Mouse (Mus musculus): ENCODE data around the gene Wdr61. TPM values are rescaled to one million over a fixed set of nuclear protein-coding genes. Genes with fewer than 3 reads are reported as not detected.

Wdr61 gene
- polyA plus RNA-seq, 1 experiment from 2014 or later, result 159 TPM

DNA sequence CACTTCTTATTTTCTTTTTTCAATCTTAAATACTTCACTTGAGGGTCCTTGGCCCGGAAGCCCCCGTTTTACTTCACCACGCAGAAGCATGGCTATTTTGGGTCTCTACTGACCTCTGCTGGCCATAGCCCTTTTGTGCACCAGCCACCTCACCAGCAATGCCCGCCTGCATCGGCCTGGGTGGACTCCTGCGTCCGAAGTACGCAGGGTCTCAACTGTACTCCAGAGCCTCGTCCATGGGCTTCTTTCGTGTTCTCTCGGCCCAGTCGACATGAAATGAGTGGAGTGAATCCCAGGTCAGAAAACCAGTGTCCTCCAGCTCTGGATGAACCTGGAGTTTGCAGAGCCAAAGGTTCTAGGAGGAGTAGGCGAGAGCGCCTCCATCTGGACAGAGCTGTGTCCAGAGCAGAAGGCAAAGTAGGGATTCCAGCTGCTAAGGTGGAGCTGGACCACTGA is 57.8 kb downstream of the Wdr61 start:
- 2% methylated on average over 14 of the region's 14 CpGs for WGBS

DNA sequence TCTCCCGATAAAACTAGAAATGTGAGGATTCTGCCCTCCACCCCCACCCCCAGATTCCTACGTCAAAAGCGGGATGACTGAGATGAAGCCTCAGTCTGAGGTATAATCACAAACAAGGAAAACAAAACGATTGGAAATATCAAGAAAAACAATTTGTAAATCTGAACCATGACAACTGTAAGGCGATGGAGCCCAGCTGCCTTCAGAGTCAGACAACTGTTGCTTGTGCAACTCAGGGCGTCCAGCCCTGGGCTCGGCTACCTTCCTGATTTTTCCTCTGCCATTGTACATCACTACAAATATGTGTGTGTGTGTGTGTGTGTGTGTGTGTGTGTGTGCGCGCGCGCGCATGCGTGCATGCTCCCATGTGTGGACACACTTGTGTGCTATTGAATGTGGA is 60.4 kb downstream of the Wdr61 start:
- 89% methylated on average over 13 of the region's 13 CpGs for WGBS
- ATAC-seq (replicated peaks; ENCODE audit: low FRiP score) (no peak), DNase-seq (ENCODE audit: low spot score) (no peak)

More for the DNA sequence above, 57.8 kb downstream of the Wdr61 start:
- DNase-seq (ENCODE audit: low spot score), result peak; percentile 89
- no peaks in the 10 kb centered on the region for H3K9me3 ChIP-seq (ENCODE audit: control insufficient read depth, low read length)
- H3K9ac ChIP-seq (ENCODE audit: low read length), result peak overlapping the region; percentile 58
- no peaks in the 10 kb centered on the region for H3K36me3 ChIP-seq (ENCODE audit: control insufficient read depth, insufficient read depth, low read length)
- ATAC-seq (replicated peaks; ENCODE audit: low FRiP score), result peak; percentile 81
- no peaks in the 10 kb centered on the region for H3K27me3 ChIP-seq (ENCODE audit: control insufficient read depth, insufficient read depth, low read length)
- no peak overlapping the region for H3K27ac ChIP-seq (ENCODE audit: low read depth, low read length)
- H3K4me3 ChIP-seq (ENCODE audit: low read depth, low read length), result peak overlapping the region; percentile 28
- H3K4me1 ChIP-seq (replicated peaks; ENCODE audit: control insufficient read depth, insufficient read depth, low read length), result no peaks in the 10 kb centered on the region
- peak overlapping the region; percentile 61 for H3K4me2 ChIP-seq (ENCODE audit: low read depth, low read length, severe bottlenecking)

DNA sequence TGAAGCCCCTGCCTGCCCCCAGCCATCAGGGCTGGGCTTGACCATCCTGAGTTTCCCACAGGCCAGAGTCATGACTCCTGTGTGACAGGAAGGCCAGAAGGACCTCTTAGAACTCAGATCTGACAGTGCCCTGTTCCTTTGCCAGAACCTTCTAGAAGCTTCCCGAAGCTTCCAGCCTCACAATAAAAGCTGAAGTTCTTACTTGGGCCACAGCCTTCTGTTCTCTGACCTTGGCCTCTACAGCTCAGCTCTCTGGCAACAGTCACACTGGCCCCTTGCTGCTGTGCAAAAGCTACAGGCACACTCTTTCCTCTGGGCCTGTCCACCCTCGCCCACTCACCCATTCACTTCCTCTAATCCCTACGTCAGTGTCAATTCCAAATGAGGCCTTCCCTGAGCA is 62.4 kb downstream of the Wdr61 start:
- Histone ChIP-seq H3K4me3 (ENCODE audit: low read depth, low read length) (no peak overlapping the region), H3K27ac (ENCODE audit: low read depth, low read length) (no peak overlapping the region), H3K4me2 (ENCODE audit: low read depth, low read length, severe bottlenecking) (no peak overlapping the region), H3K9me3 (ENCODE audit: control insufficient read depth, low read length) (no peaks in the 10 kb centered on the region), H3K36me3 (ENCODE audit: control insufficient read depth, insufficient read depth, low read length) (no peaks in the 10 kb centered on the region), H3K27me3 (ENCODE audit: control insufficient read depth, insufficient read depth, low read length) (no peaks in the 10 kb centered on the region), H3K9ac (ENCODE audit: low read length) (no peak overlapping the region), H3K4me1 (replicated peaks; ENCODE audit: control insufficient read depth, insufficient read depth, low read length) (no peaks in the 10 kb centered on the region)
- 81% methylated on average over 3 of the region's 3 CpGs for WGBS
- no peak for ATAC-seq (replicated peaks; ENCODE audit: low FRiP score)
- no peak for DNase-seq (ENCODE audit: low spot score)

More for the DNA sequence above, 60.4 kb downstream of the Wdr61 start:
- Histone ChIP-seq H3K4me3 (ENCODE audit: low read depth, low read length) (no peak overlapping the region), H3K27me3 (ENCODE audit: control insufficient read depth, insufficient read depth, low read length) (no peaks in the 10 kb centered on the region), H3K4me2 (ENCODE audit: low read depth, low read length, severe bottlenecking) (no peak overlapping the region), H3K9me3 (ENCODE audit: control insufficient read depth, low read length) (no peaks in the 10 kb centered on the region), H3K9ac (ENCODE audit: low read length) (no peak overlapping the region), H3K36me3 (ENCODE audit: control insufficient read depth, insufficient read depth, low read length) (no peaks in the 10 kb centered on the region), H3K27ac (ENCODE audit: low read depth, low read length) (no peak overlapping the region), H3K4me1 (replicated peaks; ENCODE audit: control insufficient read depth, insufficient read depth, low read length) (no peaks in the 10 kb centered on the region)

DNA sequence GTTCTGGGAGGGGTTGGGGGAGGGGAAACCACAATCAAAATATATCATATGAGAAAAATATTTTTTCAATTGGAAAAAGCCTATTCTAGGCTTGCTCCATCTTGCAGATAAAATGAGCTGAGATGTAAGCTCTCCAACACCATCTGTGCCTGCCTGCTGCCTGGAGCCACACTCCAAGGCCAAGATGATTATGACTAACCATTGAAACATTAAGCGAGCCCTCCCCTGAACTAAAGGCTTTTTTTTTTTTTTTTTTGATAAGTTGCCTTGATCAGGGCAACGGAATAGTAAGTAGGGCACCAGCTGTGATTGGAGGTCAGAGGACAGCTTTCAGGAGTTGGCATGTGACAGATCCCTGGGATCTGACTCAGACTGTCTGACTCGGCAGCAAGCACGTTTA is 65.9 kb downstream of the Wdr61 start:
- WGBS, result 70% methylated on average over 4 of the region's 4 CpGs
- Histone ChIP-seq H3K27ac (ENCODE audit: low read depth, low read length) (no peak overlapping the region), H3K27me3 (ENCODE audit: control insufficient read depth, insufficient read depth, low read length) (no peaks in the 10 kb centered on the region), H3K4me1 (replicated peaks; ENCODE audit: control insufficient read depth, insufficient read depth, low read length) (no peaks in the 10 kb centered on the region), H3K36me3 (ENCODE audit: control insufficient read depth, insufficient read depth, low read length) (no peaks in the 10 kb centered on the region), H3K4me2 (ENCODE audit: low read depth, low read length, severe bottlenecking) (no peak overlapping the region), H3K9me3 (ENCODE audit: control insufficient read depth, low read length) (no peaks in the 10 kb centered on the region), H3K9ac (ENCODE audit: low read length) (no peak overlapping the region), H3K4me3 (ENCODE audit: low read depth, low read length) (no peak overlapping the region)
- DNase-seq (ENCODE audit: low spot score), result no peak
- no peak for ATAC-seq (replicated peaks; ENCODE audit: low FRiP score)

DNA sequence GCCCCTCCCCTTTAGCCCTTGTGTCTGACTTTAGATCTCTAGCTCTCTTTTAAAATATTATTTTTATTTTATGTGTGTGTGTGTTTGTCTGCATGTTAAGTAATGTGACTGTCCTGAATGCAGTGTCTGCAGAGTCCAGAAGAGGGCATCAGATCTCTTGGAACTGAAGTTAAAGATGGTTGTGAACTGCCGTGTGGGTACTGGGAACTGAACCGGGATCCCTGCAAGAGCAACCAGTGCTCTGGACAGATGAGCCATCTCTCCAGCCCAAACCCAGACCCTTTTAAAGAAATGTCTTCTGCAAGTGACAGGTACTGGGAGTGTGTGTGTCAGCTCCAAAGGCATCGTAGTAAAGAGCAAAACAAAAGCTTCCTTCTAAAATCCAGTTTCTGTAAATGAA is 68.2 kb downstream of the Wdr61 start:
- H3K27me3 ChIP-seq (ENCODE audit: control insufficient read depth, insufficient read depth, low read length), result no peaks in the 10 kb centered on the region
- H3K4me2 ChIP-seq (ENCODE audit: low read depth, low read length, severe bottlenecking), result no peak overlapping the region
- no peak for DNase-seq (ENCODE audit: low spot score)

More for the DNA sequence above, 68.2 kb downstream of the Wdr61 start:
- no peak for ATAC-seq (replicated peaks; ENCODE audit: low FRiP score)
- Histone ChIP-seq H3K36me3 (ENCODE audit: control insufficient read depth, insufficient read depth, low read length) (no peaks in the 10 kb centered on the region), H3K4me3 (ENCODE audit: low read depth, low read length) (no peak overlapping the region), H3K9ac (ENCODE audit: low read length) (no peak overlapping the region), H3K27ac (ENCODE audit: low read depth, low read length) (no peak overlapping the region), H3K9me3 (ENCODE audit: control insufficient read depth, low read length) (no peaks in the 10 kb centered on the region), H3K4me1 (replicated peaks; ENCODE audit: control insufficient read depth, insufficient read depth, low read length) (0 out of 2 replicates have a peak, but pooled peaks cover 3% of the 10 kb centered on the region)
- WGBS, result 90% methylated on average over 3 of the region's 3 CpGs

Small RNA genes within 50 kb of the gene (microRNA-seq; reads per million reads assigned to microRNA genes)
- not detected for gene Mir5710 (ENCODE audit: insufficient number of aligned reads)

Other genes with a start within 250 kb of the Wdr61 start
- 13.0 and 15.2 TPM in 2 replicates for gene Dmxl2, start 232.9 kb downstream of the Wdr61 start, polyA plus RNA-seq (2014; fragmentation: Nextera tagmentation; extraction: Ambion mirVana)
- not detected in 2 replicates for gene Sh2d7, start 195.5 kb downstream of the Wdr61 start, polyA plus RNA-seq (2014; fragmentation: Nextera tagmentation; extraction: Ambion mirVana)
- gene Cib2, start 174.3 kb downstream of the Wdr61 start, polyA plus RNA-seq (2014; fragmentation: Nextera tagmentation; extraction: Ambion mirVana), result 15.8 and 15.9 TPM in 2 replicates
- gene Idh3a, start 148.2 kb downstream of the Wdr61 start, polyA plus RNA-seq (2014; fragmentation: Nextera tagmentation; extraction: Ambion mirVana), result 119 and 123 TPM in 2 replicates
- gene Acsbg1, start 72.6 kb downstream of the Wdr61 start, polyA plus RNA-seq (2014; fragmentation: Nextera tagmentation; extraction: Ambion mirVana), result 18.4 and 19.2 TPM in 2 replicates
- 2.3 and 3.1 TPM in 2 replicates for gene Dnaja4, start 35.6 kb downstream of the Wdr61 start, polyA plus RNA-seq (2014; fragmentation: Nextera tagmentation; extraction: Ambion mirVana)
- gene Crabp1, start 30.2 kb upstream of the Wdr61 start, polyA plus RNA-seq (2014; fragmentation: Nextera tagmentation; extraction: Ambion mirVana), result 219 and 275 TPM in 2 replicates
- 60.1 and 72.5 TPM in 2 replicates for gene Ireb2, start 129.3 kb upstream of the Wdr61 start, polyA plus RNA-seq (2014; fragmentation: Nextera tagmentation; extraction: Ambion mirVana)
- gene Hykk, start 182.8 kb upstream of the Wdr61 start, polyA plus RNA-seq (2014; fragmentation: Nextera tagmentation; extraction: Ambion mirVana), result 4.2 and 4.6 TPM in 2 replicates
- gene Psma4, start 216.3 kb upstream of the Wdr61 start, polyA plus RNA-seq (2014; fragmentation: Nextera tagmentation; extraction: Ambion mirVana), result 300 and 313 TPM in 2 replicates
- gene AY074887, start 216.5 kb upstream of the Wdr61 start, polyA plus RNA-seq (2014; fragmentation: Nextera tagmentation; extraction: Ambion mirVana), result 0.86 and 1.6 TPM in 2 replicates
- gene Chrna5, start 246.4 kb upstream of the Wdr61 start, polyA plus RNA-seq (2014; fragmentation: Nextera tagmentation; extraction: Ambion mirVana), result 0.43 and 0.96 TPM in 2 replicates